Mouse (Mus musculus) stomach, embryonic 14.5 days (tissue): Measurements from ENCODE around the gene Ankrd13d. TPM values are rescaled to one million over a fixed set of nuclear protein-coding genes. Genes with fewer than 3 reads are reported as not detected.

ENCODE experiments used
- ATAC-seq: fragments of 200-750 bp; cut with Nextera tagmentation; 2 replicates; pipeline ENCODE4 v1.8.0; 2017; ENCODE audit warnings: low read depth, moderate TSS enrichment; ENCODE audit not compliant: insufficient number of reproducible peaks, insufficient read depth, low FRiP score
- H3K27ac ChIP-seq: fragments of 300-500 bp; sonication (generic); 2 replicates; pipeline ENCODE4 v1.5.1; 2014; ENCODE audit warnings: mild to moderate bottlenecking, low read length, moderate library complexity, mixed read lengths
- H3K27me3 ChIP-seq: fragments of 300-500 bp; sonication (generic); 2 replicates; pipeline ENCODE4 v1.6.1; 2014; ENCODE audit warnings: low read length, control low read depth, mixed read lengths; ENCODE audit not compliant: control insufficient read depth, insufficient read depth
- H3K36me3 ChIP-seq: fragments of 300-500 bp; sonication (generic); 2 replicates; pipeline ENCODE4 v1.6.1; 2014; ENCODE audit warnings: mild to moderate bottlenecking, control low read depth, low read length, moderate library complexity, mixed read lengths; ENCODE audit not compliant: control insufficient read depth, insufficient read depth
- H3K4me1 ChIP-seq: fragments of 300-500 bp; sonication (generic); 2 replicates; pipeline ENCODE4 v1.6.1; 2014; ENCODE audit warnings: low read length, control low read depth, mixed read lengths; ENCODE audit not compliant: control insufficient read depth, insufficient read depth
- H3K4me2 ChIP-seq: fragments of 300-500 bp; sonication (generic); replicated peaks from 2 replicates; pipeline ENCODE4 v1.6.1; 2014; ENCODE audit warnings: low read depth, low read length, control low read depth
- H3K4me3 ChIP-seq: fragments of 300-500 bp; sonication (generic); 2 replicates; pipeline ENCODE4 v1.5.1; 2014; ENCODE audit warnings: low read depth, low read length, control low read depth
- H3K9ac ChIP-seq: fragments of 300-500 bp; sonication (generic); replicated peaks from 2 replicates; pipeline ENCODE4 v1.6.1; 2014; ENCODE audit warnings: low read depth, mild to moderate bottlenecking, control low read depth, low read length, moderate library complexity, mixed read lengths
- H3K9me3 ChIP-seq: fragments of 300-500 bp; sonication (generic); 2 replicates; pipeline ENCODE4 v1.6.1; 2016; ENCODE audit warnings: low read depth, low read length, control low read depth; ENCODE audit not compliant: control insufficient read depth
- WGBS: fragments of 180-500 bp; shearing (Covaris S2); extraction: QIAGEN DNeasy Blood & Tissue Kit; methylation state at CpG from one replicate; pipeline ENCODE4 v1.1.7; 2014; 5-methylcytosine and 5-hydroxymethylcytosine counted together
- polyA plus RNA-seq: library from polyadenylated mRNA; unstranded; fragments of >200 nt; fragmentation: Nextera tagmentation; extraction: Ambion mirVana; gene quantifications from 2 replicates; pipeline ENCODE4 v1.2.1, GENCODE M21; 2014

Gene Ankrd13d
- polyA plus RNA-seq, 1 experiment from 2014 or later, result 13.0 TPM

- peaks cover 24% of the 10 kb centered on the region; the same call in 1 of the 2 replicates for H3K4me1 ChIP-seq
- WGBS, result 11% methylated on average over 26 of the region's 26 CpGs
Measured at GRCm38 (mm10) chr19:4231253-4232185, 51.4 kb downstream of the Ankrd13d start, which contains the start of gene Pold4. Gene Pold4, plus strand, starts transcription at chr19:4231899.

GRCm38 (mm10) chr19:4230415-4230814 lies 52.5 kb downstream of the Ankrd13d start:
- WGBS, result 72% methylated on average over 8 of the region's 8 CpGs
- Histone ChIP-seq H3K9ac (no peak overlapping the region), H3K27me3 (no peaks in the 10 kb centered on the region), H3K4me3 (no peak overlapping the region), H3K4me1 (peaks cover 24% of the 10 kb centered on the region; the same call in 1 of the 2 replicates), H3K9me3 (no peaks in the 10 kb centered on the region), H3K36me3 (no peaks in the 10 kb centered on the region), H3K4me2 (no peak overlapping the region), H3K27ac (peak overlapping the region; percentile 44; the same call in 1 of the 2 replicates)
- no peak for ATAC-seq

More at GRCm38 (mm10) chr19:4231253-4232185, 51.4 kb downstream of the Ankrd13d start, which contains the start of gene Pold4:
- Histone ChIP-seq H3K9me3 (no peaks in the 10 kb centered on the region), H3K9ac (peak within 1 kb of the TSS; percentile 37), H3K27me3 (no peaks in the 10 kb centered on the region), H3K27ac (peak within 1 kb of the TSS; percentile 69; the same call in 1 of the 2 replicates), H3K36me3 (no peaks in the 10 kb centered on the region), H3K4me2 (peak within 1 kb of the TSS; percentile 57), H3K4me3 (peak within 1 kb of the TSS; percentile 41)
- ATAC-seq, result peak; percentile 85

GRCm38 (mm10) chr19:4229451-4230076 lies 53.4 kb downstream of the Ankrd13d start:
- Histone ChIP-seq H3K27ac (peak overlapping the region; percentile 44; the same call in 1 of the 2 replicates), H3K4me3 (no peak overlapping the region), H3K36me3 (no peaks in the 10 kb centered on the region), H3K4me2 (no peak overlapping the region), H3K9me3 (no peaks in the 10 kb centered on the region), H3K9ac (0 out of 2 replicates have a peak overlapping the region, but pooled peaks have one; percentile 18), H3K4me1 (peaks cover 24% of the 10 kb centered on the region; the same call in 1 of the 2 replicates), H3K27me3 (no peaks in the 10 kb centered on the region)
- peak; percentile 39 for ATAC-seq
- WGBS, result 31% methylated on average over 9 of the region's 9 CpGs

GRCm38 (mm10) chr19:4228891-4229290 lies 54.0 kb downstream of the Ankrd13d start:
- no peaks in the 10 kb centered on the region for H3K9me3 ChIP-seq
- H3K4me1 ChIP-seq, result peaks cover 24% of the 10 kb centered on the region; the same call in 1 of the 2 replicates
- H3K27ac ChIP-seq, result no peak overlapping the region
- no peak overlapping the region for H3K4me3 ChIP-seq
- no peak overlapping the region for H3K4me2 ChIP-seq
- H3K36me3 ChIP-seq, result no peaks in the 10 kb centered on the region
- H3K9ac ChIP-seq, result no peak overlapping the region
- no peaks in the 10 kb centered on the region for H3K27me3 ChIP-seq
- WGBS, result 58% methylated on average over 4 of the region's 4 CpGs
- ATAC-seq, result no peak

DNA sequence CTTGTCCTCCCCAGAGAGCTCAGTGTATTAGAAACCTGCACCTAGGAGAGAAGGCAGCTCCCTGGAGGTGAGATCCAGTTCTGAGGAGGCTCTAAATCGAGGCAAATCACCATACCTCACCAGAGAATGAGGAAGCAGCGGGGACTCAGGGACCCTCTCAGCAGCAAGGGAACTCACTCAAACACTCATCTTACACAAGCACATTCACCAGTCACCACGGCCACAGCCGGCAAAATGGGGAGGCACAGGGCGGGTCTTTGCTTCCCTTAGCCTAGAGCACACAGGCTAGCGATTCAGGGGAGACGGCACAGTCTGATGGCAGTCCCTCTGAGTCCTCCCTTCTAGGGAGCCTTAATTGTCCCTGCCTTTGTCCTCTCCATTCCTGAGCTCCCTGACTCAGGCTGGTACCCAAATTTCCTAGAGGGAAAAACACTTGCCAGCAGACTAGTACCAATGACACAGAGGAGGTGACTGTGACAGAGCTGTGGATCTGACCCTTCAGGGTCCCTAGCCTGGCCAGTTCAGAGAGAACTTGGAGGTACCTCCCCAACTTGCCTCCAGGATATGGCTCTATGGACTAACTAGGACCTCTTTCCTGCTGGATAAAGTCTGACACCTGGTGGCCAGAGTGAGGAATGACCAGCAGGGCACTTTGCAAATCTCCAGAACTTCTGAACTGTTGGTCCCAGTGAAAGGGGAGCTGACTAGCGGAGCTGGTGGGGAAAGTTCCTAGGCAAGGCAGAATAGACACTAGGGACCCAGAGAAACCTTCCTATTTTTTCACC lies 54.9 kb downstream of the Ankrd13d start:
- peaks cover 24% of the 10 kb centered on the region; the same call in 1 of the 2 replicates for H3K4me1 ChIP-seq
- no peaks in the 10 kb centered on the region for H3K9me3 ChIP-seq
- no peak overlapping the region for H3K4me2 ChIP-seq
- H3K36me3 ChIP-seq, result no peaks in the 10 kb centered on the region
- no peak overlapping the region; the same call in 1 of the 2 replicates for H3K9ac ChIP-seq
- 17% methylated on average over 8 of the region's 8 CpGs for WGBS
- H3K27ac ChIP-seq, result no peak overlapping the region
- ATAC-seq, result peak; percentile 39
- no peak overlapping the region for H3K4me3 ChIP-seq
- no peaks in the 10 kb centered on the region for H3K27me3 ChIP-seq

DNA sequence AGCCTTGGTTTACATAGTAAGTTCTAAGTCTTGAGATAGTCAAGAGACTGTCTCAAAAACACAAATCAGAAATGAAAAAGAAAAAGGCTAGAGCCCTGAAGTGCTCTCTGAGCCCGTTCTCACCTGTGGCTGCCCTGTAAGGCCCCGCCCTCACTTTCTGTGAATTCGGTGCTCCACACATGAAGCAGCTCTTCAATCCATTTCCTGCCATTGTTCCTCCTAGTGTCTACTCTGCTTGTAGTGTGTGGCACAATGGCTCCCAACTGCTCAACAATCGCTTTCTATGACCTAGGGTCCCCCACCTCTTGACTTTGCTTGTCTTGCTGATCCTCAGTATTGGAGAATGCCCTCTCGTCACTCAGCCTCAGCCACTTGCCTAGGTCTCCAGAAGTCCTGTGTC lies 55.5 kb downstream of the Ankrd13d start:
- 62% methylated on average over 5 of the region's 5 CpGs for WGBS
- ATAC-seq, result no peak
- peaks cover 24% of the 10 kb centered on the region; the same call in 1 of the 2 replicates for H3K4me1 ChIP-seq

GRCm38 (mm10) chr19:4226779-4227178 lies 56.2 kb downstream of the Ankrd13d start:
- no peak for ATAC-seq
- no peaks in the 10 kb centered on the region for H3K27me3 ChIP-seq
- no peaks in the 10 kb centered on the region for H3K9me3 ChIP-seq
- no peaks in the 10 kb centered on the region for H3K36me3 ChIP-seq
- H3K4me1 ChIP-seq, result peaks cover 25% of the 10 kb centered on the region
- no peak overlapping the region for H3K9ac ChIP-seq
- 88% methylated on average over 7 of the region's 7 CpGs for WGBS
- H3K27ac ChIP-seq, result no peak overlapping the region
- H3K4me3 ChIP-seq, result no peak overlapping the region
- no peak overlapping the region for H3K4me2 ChIP-seq

More for the DNA sequence above, 55.5 kb downstream of the Ankrd13d start:
- no peaks in the 10 kb centered on the region for H3K9me3 ChIP-seq
- no peak overlapping the region for H3K27ac ChIP-seq
- H3K4me2 ChIP-seq, result no peak overlapping the region
- H3K4me3 ChIP-seq, result no peak overlapping the region
- no peak overlapping the region for H3K9ac ChIP-seq
- H3K36me3 ChIP-seq, result no peaks in the 10 kb centered on the region
- H3K27me3 ChIP-seq, result no peaks in the 10 kb centered on the region

DNA sequence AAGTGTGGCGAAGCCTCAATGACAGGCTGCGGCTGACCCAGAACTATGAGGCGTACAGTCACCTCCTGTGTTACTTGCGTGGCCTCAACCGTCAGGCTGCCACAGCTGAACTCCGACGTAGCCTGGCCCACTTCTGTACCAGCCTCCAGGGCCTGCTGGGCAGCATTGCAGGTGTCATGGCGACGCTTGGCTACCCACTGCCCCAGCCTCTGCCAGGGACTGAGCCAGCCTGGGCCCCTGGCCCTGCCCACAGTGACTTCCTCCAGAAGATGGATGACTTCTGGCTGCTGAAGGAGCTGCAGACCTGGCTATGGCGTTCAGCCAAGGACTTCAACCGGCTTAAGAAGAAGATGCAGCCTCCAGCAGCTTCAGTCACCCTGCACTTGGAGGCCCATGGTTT lies 60.8 kb downstream of the Ankrd13d start:
- no peaks in the 10 kb centered on the region for H3K9me3 ChIP-seq
- H3K4me2 ChIP-seq, result no peak overlapping the region
- no peak overlapping the region for H3K9ac ChIP-seq
- no peak overlapping the region for H3K4me3 ChIP-seq
- peaks cover 49% of the 10 kb centered on the region for H3K4me1 ChIP-seq
- 64% methylated on average over 11 of the region's 11 CpGs for WGBS
- H3K36me3 ChIP-seq, result no peaks in the 10 kb centered on the region
- no peaks in the 10 kb centered on the region for H3K27me3 ChIP-seq
- H3K27ac ChIP-seq, result no peak overlapping the region
- no peak for ATAC-seq
